Mouse (Mus musculus): ENCODE measurements around the gene Kcnj6.
A peak's percentile ranks its signal among the peaks of the same experiment; 100 is the strongest.

Gene Kcnj6

GRCm38 (mm10) chr16:94997340-94997849, at the start of gene Kcnj6:
Gene Kcnj6, minus strand, starts transcription at chr16:94997701.
- peak in 1 of 2 experiments; percentile 82 for DNase-seq (ENCODE audit: low spot score in 2 of 2)

- no peak for DNase-seq (ENCODE audit: low spot score in 2 of 2)
Measured at GRCm38 (mm10) chr16:95009937-95010336, 12.4 kb upstream of the Kcnj6 start.

- DNase-seq (ENCODE audit: low spot score in 2 of 2), result no peak
Measured at GRCm38 (mm10) chr16:95004599-95004998, 7.1 kb upstream of the Kcnj6 start.

GRCm38 (mm10) chr16:94999551-94999950, 2.0 kb upstream of the Kcnj6 start:
- DNase-seq (ENCODE audit: low spot score in 2 of 2), result no peak

GRCm38 (mm10) chr16:94999019-94999418, 1.5 kb upstream of the Kcnj6 start:
- no peak for DNase-seq (ENCODE audit: low spot score in 2 of 2)

GRCm38 (mm10) chr16:94996791-94997281, 665 bp downstream of the Kcnj6 start:
- DNase-seq (ENCODE audit: low spot score in 2 of 2), result peak in 1 of 2 experiments; percentile 58

GRCm38 (mm10) chr16:94995542-94996131, 1.9 kb downstream of the Kcnj6 start:
- peak in 1 of 2 experiments; percentile 44 for DNase-seq (ENCODE audit: low spot score in 2 of 2)

- no peak for DNase-seq (ENCODE audit: low spot score in 2 of 2)
Measured at GRCm38 (mm10) chr16:94994924-94995323, 2.6 kb downstream of the Kcnj6 start.

- no peak for DNase-seq (ENCODE audit: low spot score in 2 of 2)
Measured at GRCm38 (mm10) chr16:94994148-94994547, 3.4 kb downstream of the Kcnj6 start.

- DNase-seq (ENCODE audit: low spot score in 2 of 2), result no peak
Measured at GRCm38 (mm10) chr16:94990114-94990513, 7.4 kb downstream of the Kcnj6 start.

- peak in 1 of 2 experiments; percentile 71 for DNase-seq (ENCODE audit: low spot score in 2 of 2)
Measured at GRCm38 (mm10) chr16:94986731-94987130, 10.8 kb downstream of the Kcnj6 start.

- no peak for DNase-seq (ENCODE audit: low spot score in 2 of 2)
Measured at GRCm38 (mm10) chr16:94984263-94984662, 13.2 kb downstream of the Kcnj6 start.

GRCm38 (mm10) chr16:94980374-94980773, 17.1 kb downstream of the Kcnj6 start:
- DNase-seq (ENCODE audit: low spot score in 2 of 2), result peak in 1 of 2 experiments; percentile 64

- DNase-seq (ENCODE audit: low spot score in 2 of 2), result no peak
Measured at GRCm38 (mm10) chr16:94979499-94979898, 18.0 kb downstream of the Kcnj6 start.

- DNase-seq (ENCODE audit: low spot score in 2 of 2), result no peak
Measured at GRCm38 (mm10) chr16:94972080-94972855, 25.2 kb downstream of the Kcnj6 start.

GRCm38 (mm10) chr16:94968941-94969340, 28.6 kb downstream of the Kcnj6 start:
- no peak for DNase-seq (ENCODE audit: low spot score in 2 of 2)

GRCm38 (mm10) chr16:94968472-94968871, 29.0 kb downstream of the Kcnj6 start:
- no peak for DNase-seq (ENCODE audit: low spot score in 2 of 2)

GRCm38 (mm10) chr16:94957156-94957828, 40.2 kb downstream of the Kcnj6 start:
- no peak for DNase-seq (ENCODE audit: low spot score in 2 of 2)

GRCm38 (mm10) chr16:94956410-94956809, 41.1 kb downstream of the Kcnj6 start:
- no peak for DNase-seq (ENCODE audit: low spot score in 2 of 2)

GRCm38 (mm10) chr16:94953294-94953693, 44.2 kb downstream of the Kcnj6 start:
- no peak for DNase-seq (ENCODE audit: low spot score in 2 of 2)

- DNase-seq (ENCODE audit: low spot score in 2 of 2), result no peak
Measured at GRCm38 (mm10) chr16:94949172-94949571, 48.3 kb downstream of the Kcnj6 start.

GRCm38 (mm10) chr16:94946848-94947247, 50.7 kb downstream of the Kcnj6 start:
- DNase-seq (ENCODE audit: low spot score in 2 of 2), result no peak
